Mouse (Mus musculus): ENCODE measurements around the gene 4930447C04Rik. TPM values are rescaled to one million over a fixed set of nuclear protein-coding genes. Genes with fewer than 3 reads are reported as not detected.

4930447C04Rik gene
- total RNA-seq (2018; cell fraction: chromatin; rRNA removed), result not detected
- total RNA-seq (2018; cell fraction: cytosol; rRNA removed), result not detected
- total RNA-seq (2018; cell fraction: nucleus; rRNA removed), result not detected
- polyA plus RNA-seq (2018), result not detected in 3 replicates

DNA sequence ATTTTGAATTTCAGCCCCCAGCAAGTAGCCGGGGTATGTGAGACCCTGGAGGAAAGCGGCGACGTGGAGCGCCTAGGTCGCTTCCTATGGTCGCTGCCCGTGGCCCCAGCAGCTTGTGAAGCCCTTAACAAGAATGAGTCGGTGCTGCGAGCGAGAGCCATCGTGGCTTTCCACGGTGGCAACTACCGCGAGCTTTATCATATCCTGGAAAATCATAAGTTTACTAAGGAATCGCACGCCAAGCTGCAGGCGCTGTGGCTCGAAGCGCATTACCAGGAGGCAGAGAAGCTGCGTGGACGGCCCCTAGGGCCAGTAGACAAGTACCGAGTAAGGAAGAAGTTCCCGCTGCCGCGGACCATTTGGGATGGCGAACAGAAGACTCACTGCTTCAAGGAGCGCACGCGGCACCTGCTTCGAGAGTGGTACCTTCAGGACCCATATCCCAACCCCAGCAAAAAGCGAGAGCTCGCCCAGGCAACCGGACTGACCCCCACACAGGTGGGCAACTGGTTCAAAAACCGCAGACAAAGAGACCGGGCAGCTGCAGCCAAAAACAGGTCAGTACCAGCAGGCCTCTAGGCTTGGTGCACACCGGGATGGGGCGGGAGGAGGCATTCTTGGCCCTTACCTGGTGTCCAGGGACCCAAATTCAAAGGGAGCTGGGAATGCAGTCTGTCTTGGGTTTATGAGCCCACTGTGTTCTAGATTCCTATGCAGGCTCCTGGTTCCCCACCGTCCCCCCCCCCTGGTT lies at the start of gene 4930447C04Rik:
4930447C04Rik (minus strand) TSS at position 704 of the 751 bp plus-strand sequence.
- no peaks in the 10 kb centered on the region for H3K36me3 ChIP-seq (ENCODE audit: inconsistent target)
- 6% methylated on average over 39 of the region's 39 CpGs for WGBS (ENCODE audit: missing documents)

DNA sequence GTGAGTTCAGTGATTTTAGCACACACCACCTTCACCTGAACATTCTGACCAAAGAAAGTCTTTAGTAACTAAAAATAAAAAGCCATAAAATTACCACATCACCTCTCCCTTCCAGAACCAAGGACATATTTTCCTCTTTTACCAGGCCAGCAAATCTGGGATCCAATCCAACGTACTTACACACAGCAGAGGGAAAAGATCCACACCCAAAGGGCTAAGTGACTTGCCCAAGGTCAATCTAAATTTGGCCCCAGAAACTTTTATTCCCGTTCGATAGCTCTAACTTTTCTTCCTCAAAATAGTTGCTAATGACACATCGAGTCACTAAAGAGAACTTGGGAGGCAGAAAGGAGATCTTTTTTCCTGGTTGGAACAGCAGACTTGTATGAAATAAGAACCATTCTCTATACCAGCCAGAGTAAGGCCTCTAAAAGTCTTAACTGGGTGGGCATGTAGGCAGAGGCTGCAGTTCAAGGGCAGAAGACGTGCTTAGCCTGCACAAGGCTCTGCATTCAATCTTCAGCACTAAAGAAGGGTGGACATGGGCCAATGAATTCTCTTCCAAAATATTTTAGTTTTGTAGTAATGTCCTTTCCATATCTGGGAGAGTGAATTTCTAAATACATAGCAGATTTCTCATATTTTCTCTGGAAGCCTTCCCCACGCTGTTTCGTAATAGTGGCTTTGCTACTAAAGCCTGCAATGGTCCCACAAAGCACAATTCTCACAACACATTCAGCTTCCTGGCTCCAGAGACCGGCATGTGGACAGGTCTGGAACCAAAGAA lies 42.7 kb upstream of the 4930447C04Rik start:
- 70% methylated on average over 8 of the region's 8 CpGs for WGBS (ENCODE audit: missing documents)
- H3K27ac ChIP-seq, result no peak overlapping the region
- H3K4me3 ChIP-seq (ENCODE audit: inconsistent target), result no peak overlapping the region
- no peaks in the 10 kb centered on the region for H3K36me3 ChIP-seq (ENCODE audit: inconsistent target)
- H3K79me2 ChIP-seq (ENCODE audit: inconsistent target), result no peaks in the 10 kb centered on the region

More for the DNA sequence above, at the start of gene 4930447C04Rik:
- no peaks in the 10 kb centered on the region for H3K79me2 ChIP-seq (ENCODE audit: inconsistent target)
- no peak within 1 kb of the TSS for H3K27ac ChIP-seq
- no peak within 1 kb of the TSS for H3K4me3 ChIP-seq (ENCODE audit: inconsistent target)

DNA sequence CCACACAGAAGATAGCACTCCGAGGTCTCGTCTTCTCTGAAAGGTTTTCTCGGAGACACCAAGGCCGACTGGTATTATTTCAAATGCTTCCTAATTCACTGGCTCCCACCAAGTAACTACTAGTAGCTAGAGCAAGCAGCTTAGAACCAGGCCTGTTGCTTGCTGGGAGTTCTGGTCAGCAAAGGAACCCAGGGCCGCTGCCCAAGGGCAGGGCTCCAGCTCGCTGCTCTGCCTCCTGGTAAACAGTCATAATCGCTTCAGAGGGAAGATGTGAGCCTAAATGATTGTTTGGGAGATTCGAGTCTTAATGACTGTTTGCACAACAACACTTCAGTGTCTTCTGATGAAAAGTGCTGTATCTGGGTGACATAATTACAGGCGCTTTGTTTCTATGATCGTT lies 42.0 kb upstream of the 4930447C04Rik start:
- Histone ChIP-seq H3K4me3 (ENCODE audit: inconsistent target) (no peak overlapping the region), H3K36me3 (ENCODE audit: inconsistent target) (no peaks in the 10 kb centered on the region), H3K79me2 (ENCODE audit: inconsistent target) (no peaks in the 10 kb centered on the region), H3K27ac (no peak overlapping the region)
- WGBS (ENCODE audit: missing documents), result 85% methylated on average over 10 of the region's 10 CpGs

DNA sequence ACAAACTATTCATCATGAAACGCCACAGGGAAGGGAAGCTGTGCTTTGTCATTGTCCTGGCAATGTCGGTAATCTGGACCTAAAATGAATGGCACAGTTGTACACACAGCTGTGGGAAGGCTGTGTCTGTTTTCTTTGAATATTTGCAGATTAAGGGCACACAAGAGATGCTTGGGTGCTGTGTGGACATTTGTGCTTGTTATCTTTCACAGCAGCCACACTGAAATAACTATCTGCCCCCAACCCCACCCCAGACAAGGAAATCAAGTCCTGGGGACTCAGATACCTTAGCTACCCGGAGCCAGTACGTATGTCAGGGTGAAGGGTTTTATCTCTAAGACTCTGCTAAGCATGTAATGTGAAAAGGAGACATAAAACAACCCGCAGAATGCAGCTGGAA lies 38.7 kb upstream of the 4930447C04Rik start:
- Histone ChIP-seq H3K27ac (no peak overlapping the region), H3K36me3 (ENCODE audit: inconsistent target) (no peaks in the 10 kb centered on the region), H3K4me3 (ENCODE audit: inconsistent target) (no peak overlapping the region), H3K79me2 (ENCODE audit: inconsistent target) (no peaks in the 10 kb centered on the region)
- 80% methylated on average over 5 of the region's 5 CpGs for WGBS (ENCODE audit: missing documents)

DNA sequence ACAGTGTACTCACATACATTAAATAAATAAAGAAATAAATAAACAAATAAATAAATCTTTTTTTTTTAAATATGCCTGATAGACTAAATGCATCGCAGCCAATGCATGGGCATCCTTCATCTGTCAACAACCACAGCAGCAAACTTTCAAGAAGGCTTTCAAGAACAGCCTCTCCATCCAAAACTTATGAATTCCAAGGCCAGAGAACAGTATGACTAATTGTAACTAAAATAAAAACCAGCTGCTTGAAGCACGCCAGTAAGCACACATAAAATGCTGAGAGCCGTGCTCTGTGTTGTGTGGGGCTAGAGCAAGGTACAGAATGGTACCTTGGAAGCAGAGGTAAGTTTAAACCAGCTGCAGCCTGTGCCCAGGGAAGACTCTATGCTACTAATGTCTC lies 37.3 kb upstream of the 4930447C04Rik start:
- Histone ChIP-seq H3K27ac (no peak overlapping the region), H3K4me3 (ENCODE audit: inconsistent target) (no peak overlapping the region), H3K36me3 (ENCODE audit: inconsistent target) (no peaks in the 10 kb centered on the region), H3K79me2 (ENCODE audit: inconsistent target) (no peaks in the 10 kb centered on the region)
- WGBS (ENCODE audit: missing documents), result 94% methylated on average over 3 of the region's 3 CpGs

- 6% methylated on average over 12 of the region's 12 CpGs for WGBS (ENCODE audit: missing documents)
- no peaks in the 10 kb centered on the region for H3K36me3 ChIP-seq (ENCODE audit: inconsistent target)
- no peaks in the 10 kb centered on the region for H3K79me2 ChIP-seq (ENCODE audit: inconsistent target)
- no peak overlapping the region for H3K4me3 ChIP-seq (ENCODE audit: inconsistent target)
- H3K27ac ChIP-seq, result no peak overlapping the region
These were observed 36.1 kb upstream of the 4930447C04Rik start for GRCm38 (mm10) chr12:72976718-72977117.

- no peaks in the 10 kb centered on the region for H3K36me3 ChIP-seq (ENCODE audit: inconsistent target)
- H3K79me2 ChIP-seq (ENCODE audit: inconsistent target), result no peaks in the 10 kb centered on the region
- H3K27ac ChIP-seq, result no peak overlapping the region
- WGBS (ENCODE audit: missing documents), result 0% methylated on average over 5 of the region's 7 CpGs
- no peak overlapping the region for H3K4me3 ChIP-seq (ENCODE audit: inconsistent target)
These were observed 35.6 kb upstream of the 4930447C04Rik start for GRCm38 (mm10) chr12:72976172-72976571.

GRCm38 (mm10) chr12:72973161-72973560 lies 32.6 kb upstream of the 4930447C04Rik start:
- no peak overlapping the region for H3K27ac ChIP-seq
- H3K4me3 ChIP-seq (ENCODE audit: inconsistent target), result no peak overlapping the region
- H3K36me3 ChIP-seq (ENCODE audit: inconsistent target), result no peaks in the 10 kb centered on the region
- H3K79me2 ChIP-seq (ENCODE audit: inconsistent target), result no peaks in the 10 kb centered on the region
- WGBS (ENCODE audit: missing documents), result 2% methylated on average over 6 of the region's 6 CpGs

DNA sequence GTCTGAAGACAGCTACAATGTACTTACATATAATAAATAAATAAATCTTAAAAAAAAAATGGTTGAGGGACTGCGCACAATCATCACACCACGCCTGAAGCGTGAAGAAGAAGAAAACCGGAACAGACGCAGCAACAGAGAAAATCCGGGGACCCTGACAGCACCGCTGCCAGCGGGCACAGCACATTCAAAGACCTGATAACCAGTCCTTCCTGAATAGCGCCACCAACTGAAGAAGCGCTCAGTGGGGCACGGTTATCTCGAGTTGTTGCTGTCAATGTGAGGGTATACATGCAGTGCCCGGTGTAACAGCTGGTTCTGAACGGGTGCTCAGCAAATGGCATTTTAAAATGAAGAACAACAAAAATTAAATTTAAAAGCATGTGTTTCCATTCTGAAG lies 30.0 kb upstream of the 4930447C04Rik start:
- Histone ChIP-seq H3K36me3 (ENCODE audit: inconsistent target) (no peaks in the 10 kb centered on the region), H3K4me3 (ENCODE audit: inconsistent target) (no peak overlapping the region), H3K27ac (no peak overlapping the region), H3K79me2 (ENCODE audit: inconsistent target) (no peaks in the 10 kb centered on the region)
- 79% methylated on average over 14 of the region's 14 CpGs for WGBS (ENCODE audit: missing documents)

GRCm38 (mm10) chr12:72967541-72967940 lies 27.0 kb upstream of the 4930447C04Rik start:
- Histone ChIP-seq H3K36me3 (ENCODE audit: inconsistent target) (no peaks in the 10 kb centered on the region), H3K27ac (no peak overlapping the region), H3K79me2 (ENCODE audit: inconsistent target) (no peaks in the 10 kb centered on the region), H3K4me3 (ENCODE audit: inconsistent target) (no peak overlapping the region)
- WGBS (ENCODE audit: missing documents), result 88% methylated on average over 7 of the region's 7 CpGs

DNA sequence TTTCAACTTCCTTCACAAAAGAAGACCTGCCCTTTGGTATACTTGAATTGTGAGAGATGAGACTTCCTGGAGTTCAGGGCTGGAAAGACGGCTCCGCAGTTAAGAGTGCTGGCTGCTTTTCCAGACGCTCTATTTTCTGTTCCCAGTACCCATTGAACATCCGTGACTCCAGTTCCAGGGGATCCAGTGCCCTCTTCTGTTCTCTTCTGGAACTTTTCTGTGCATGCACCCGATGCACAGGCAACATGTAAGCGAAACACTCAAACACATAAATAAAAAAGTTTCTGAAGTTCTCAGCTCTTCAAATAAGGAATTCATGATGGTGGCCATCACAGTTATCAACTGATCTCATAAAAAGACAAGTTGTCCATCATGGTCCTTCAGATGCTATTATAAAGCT lies 22.2 kb upstream of the 4930447C04Rik start:
- no peaks in the 10 kb centered on the region for H3K79me2 ChIP-seq (ENCODE audit: inconsistent target)
- no peak overlapping the region for H3K27ac ChIP-seq
- WGBS (ENCODE audit: missing documents), result 93% methylated on average over 6 of the region's 6 CpGs
- H3K36me3 ChIP-seq (ENCODE audit: inconsistent target), result no peaks in the 10 kb centered on the region
- no peak overlapping the region for H3K4me3 ChIP-seq (ENCODE audit: inconsistent target)

DNA sequence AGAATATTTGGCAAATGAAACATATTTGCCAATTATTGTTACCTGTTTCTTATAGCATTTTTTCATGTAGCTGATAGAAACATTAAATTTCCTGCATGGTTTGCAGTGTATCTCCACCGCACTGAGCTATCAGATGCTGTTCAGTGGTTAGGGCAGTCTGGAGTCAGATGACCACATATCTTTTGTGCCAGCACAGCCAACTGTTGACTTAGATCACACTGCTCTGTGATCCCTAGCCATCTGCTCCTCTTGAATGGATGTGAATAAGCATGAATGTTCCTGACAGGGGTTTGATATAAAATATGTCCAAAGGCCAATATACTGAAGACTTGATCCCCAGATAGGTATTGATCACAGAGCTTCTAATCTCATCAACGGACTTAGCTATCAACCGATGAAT lies 17.9 kb upstream of the 4930447C04Rik start:
- 98% methylated on average over 3 of the region's 3 CpGs for whole genome bisulfite sequencing (ENCODE audit: missing documents)
- H3K36me3 ChIP-seq (ENCODE audit: inconsistent target), result no peaks in the 10 kb centered on the region
- H3K27ac ChIP-seq, result no peak overlapping the region
- no peaks in the 10 kb centered on the region for H3K79me2 ChIP-seq (ENCODE audit: inconsistent target)
- no peak overlapping the region for H3K4me3 ChIP-seq (ENCODE audit: inconsistent target)

- 82% methylated on average over 6 of the region's 6 CpGs for WGBS (ENCODE audit: missing documents)
- no peak overlapping the region for H3K27ac ChIP-seq
- no peaks in the 10 kb centered on the region for H3K36me3 ChIP-seq (ENCODE audit: inconsistent target)
- no peaks in the 10 kb centered on the region for H3K79me2 ChIP-seq (ENCODE audit: inconsistent target)
- no peak overlapping the region for H3K4me3 ChIP-seq (ENCODE audit: inconsistent target)
These were observed 17.4 kb upstream of the 4930447C04Rik start for GRCm38 (mm10) chr12:72957829-72958424.

DNA sequence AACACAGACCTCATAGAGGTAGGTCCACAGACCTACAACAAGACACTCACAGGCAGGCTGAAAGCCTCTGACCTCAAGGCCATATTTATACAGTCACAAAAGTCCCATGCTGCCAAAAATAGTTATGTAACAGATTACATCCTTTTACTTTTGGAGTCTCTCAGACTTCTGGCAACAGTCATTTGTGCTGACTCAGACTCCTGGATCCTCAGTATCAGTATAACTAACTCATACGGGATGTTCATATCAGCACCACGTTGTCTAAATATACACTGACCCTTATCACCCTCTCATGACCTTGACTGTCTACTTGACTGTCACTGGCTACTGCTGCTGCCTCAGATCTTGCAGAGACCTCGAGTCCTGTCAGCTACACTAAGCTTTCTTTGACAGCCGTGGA lies 14.3 kb upstream of the 4930447C04Rik start:
- Histone ChIP-seq H3K4me3 (ENCODE audit: inconsistent target) (no peak overlapping the region), H3K79me2 (ENCODE audit: inconsistent target) (no peaks in the 10 kb centered on the region), H3K36me3 (ENCODE audit: inconsistent target) (no peaks in the 10 kb centered on the region), H3K27ac (no peak overlapping the region)
- 57% methylated on average over 4 of the region's 4 CpGs for WGBS (ENCODE audit: missing documents)

GRCm38 (mm10) chr12:72953858-72954257 lies 13.3 kb upstream of the 4930447C04Rik start:
- no peak overlapping the region for H3K27ac ChIP-seq
- no peaks in the 10 kb centered on the region for H3K36me3 ChIP-seq (ENCODE audit: inconsistent target)
- WGBS (ENCODE audit: missing documents), result 88% methylated on average over 5 of the region's 5 CpGs
- no peak overlapping the region for H3K4me3 ChIP-seq (ENCODE audit: inconsistent target)
- H3K79me2 ChIP-seq (ENCODE audit: inconsistent target), result no peaks in the 10 kb centered on the region
